Mouse (Mus musculus): ENCODE results near the gene Kcnj3. TPM values are rescaled to one million over a fixed set of nuclear protein-coding genes. Genes with fewer than 3 reads are reported as not detected.
"Not testable (repeated sequence)": the region's sequence is repeated elsewhere in the genome, so short reads cannot be mapped to it uniquely, and the experiment has no call there.

The Kcnj3 gene
- polyA plus RNA-seq, 1 experiment from 2014 or later, result 2.2 TPM

DNA sequence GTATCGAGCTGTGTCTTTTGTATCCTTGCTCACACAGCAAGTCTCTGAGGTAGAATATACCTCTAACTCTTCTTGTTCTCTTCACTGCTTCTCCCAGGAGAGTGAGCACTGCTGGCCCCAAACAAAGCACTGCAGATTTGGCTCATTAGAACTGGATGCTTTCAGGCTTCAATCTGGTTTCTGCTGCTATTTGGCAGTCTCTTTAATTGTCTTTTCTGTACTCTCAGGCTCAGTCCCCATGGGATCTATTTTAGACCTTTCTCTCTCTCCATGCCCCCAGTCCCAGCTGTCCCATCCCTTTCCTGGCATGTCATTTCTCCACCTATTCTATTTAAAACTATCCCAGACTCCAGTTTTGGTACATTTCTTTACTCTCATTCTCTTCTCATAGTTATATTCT, 15.0 kb downstream of the Kcnj3 start:
- WGBS, result 61% methylated on average over 1 of the region's 1 CpGs
- ATAC-seq (ENCODE audit: low FRiP score), result no peak
- no peaks in the 10 kb centered on the region for H3K9me3 ChIP-seq (replicated peaks)

DNA sequence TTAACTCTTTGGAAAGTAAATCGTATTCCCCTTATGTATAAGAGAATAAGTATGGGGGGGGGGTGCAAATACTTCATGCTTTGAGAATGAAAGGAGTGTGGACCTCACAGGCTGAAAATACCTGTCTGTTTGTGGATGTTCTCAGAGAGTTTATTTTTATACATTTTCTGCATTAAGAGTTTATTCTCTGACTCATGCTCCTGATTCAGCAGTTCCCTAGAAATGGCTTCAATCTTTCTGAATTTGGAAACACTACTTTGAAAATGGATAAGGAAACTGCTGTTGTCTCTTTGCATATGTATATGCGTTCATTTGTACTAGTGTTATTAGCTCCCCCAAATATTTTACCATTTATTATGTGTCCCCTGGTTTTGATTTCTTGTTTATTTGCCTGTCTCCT, 23.4 kb downstream of the Kcnj3 start:
- WGBS, result 91% methylated on average over 2 of the region's 2 CpGs
- H3K27me3 ChIP-seq, result no peaks in the 10 kb centered on the region
- H3K9me3 ChIP-seq (replicated peaks), result no peaks in the 10 kb centered on the region
- H3K27ac ChIP-seq, result no peak overlapping the region
- H3K9ac ChIP-seq, result no peak overlapping the region
- no peak overlapping the region for H3K4me2 ChIP-seq (replicated peaks)
- no peaks in the 10 kb centered on the region for H3K4me1 ChIP-seq
- no peak overlapping the region for H3K4me3 ChIP-seq
- no peaks in the 10 kb centered on the region for H3K36me3 ChIP-seq
- no peak for ATAC-seq (ENCODE audit: low FRiP score)

More for the DNA sequence above, 15.0 kb downstream of the Kcnj3 start:
- Histone ChIP-seq H3K9ac (no peak overlapping the region), H3K27me3 (no peaks in the 10 kb centered on the region), H3K36me3 (no peaks in the 10 kb centered on the region), H3K4me2 (replicated peaks) (no peak overlapping the region), H3K4me3 (no peak overlapping the region), H3K4me1 (no peaks in the 10 kb centered on the region), H3K27ac (no peak overlapping the region)

DNA sequence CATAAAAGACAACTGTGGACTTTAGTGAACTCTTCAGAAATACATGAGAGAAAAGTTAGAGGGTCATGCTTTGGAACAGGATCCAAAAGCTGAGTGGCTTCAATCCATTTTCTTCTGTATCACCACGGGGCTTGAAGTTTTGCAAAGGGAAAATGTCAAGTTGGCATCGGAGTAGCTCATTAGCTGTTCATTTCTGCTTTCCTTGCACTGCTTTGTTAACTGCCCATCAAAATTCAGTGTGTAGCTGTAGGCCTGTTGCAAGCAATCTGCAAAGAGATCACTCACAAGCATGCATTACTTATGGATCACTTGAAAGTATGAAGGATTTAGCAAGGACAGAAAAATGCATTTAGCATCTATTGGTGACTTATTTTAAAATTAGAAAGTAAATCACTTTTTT, 33.4 kb downstream of the Kcnj3 start:
- Histone ChIP-seq H3K4me2 (replicated peaks) (no peak overlapping the region), H3K27ac (no peak overlapping the region), H3K9me3 (replicated peaks) (no peaks in the 10 kb centered on the region), H3K9ac (no peak overlapping the region), H3K36me3 (no peaks in the 10 kb centered on the region), H3K27me3 (no peaks in the 10 kb centered on the region), H3K4me1 (no peaks in the 10 kb centered on the region), H3K4me3 (no peak overlapping the region)
- ATAC-seq (ENCODE audit: low FRiP score), result no peak
- WGBS, result 64% methylated on average over 2 of the region's 2 CpGs

DNA sequence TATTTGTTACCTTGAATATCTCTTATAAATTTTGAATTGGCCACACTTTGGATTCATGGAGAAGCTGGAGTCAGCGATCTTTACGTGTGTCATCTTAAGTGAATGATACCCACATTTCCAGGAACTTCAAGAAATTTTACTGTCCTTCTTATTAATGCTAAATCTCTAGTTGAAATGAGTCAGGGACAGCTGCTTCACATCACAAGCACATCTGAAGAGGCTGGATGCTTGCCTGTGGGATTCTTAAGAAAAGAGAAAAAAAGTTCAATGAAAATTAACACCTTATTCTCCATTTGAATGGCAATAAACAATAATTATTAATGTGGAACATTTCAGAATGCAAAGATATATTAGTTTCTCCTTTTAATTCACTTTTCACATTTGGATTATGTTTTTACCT, 34.2 kb downstream of the Kcnj3 start:
- H3K4me1 ChIP-seq, result no peaks in the 10 kb centered on the region
- WGBS, result 95% methylated on average over 2 of the region's 2 CpGs
- ATAC-seq (ENCODE audit: low FRiP score), result no peak

DNA sequence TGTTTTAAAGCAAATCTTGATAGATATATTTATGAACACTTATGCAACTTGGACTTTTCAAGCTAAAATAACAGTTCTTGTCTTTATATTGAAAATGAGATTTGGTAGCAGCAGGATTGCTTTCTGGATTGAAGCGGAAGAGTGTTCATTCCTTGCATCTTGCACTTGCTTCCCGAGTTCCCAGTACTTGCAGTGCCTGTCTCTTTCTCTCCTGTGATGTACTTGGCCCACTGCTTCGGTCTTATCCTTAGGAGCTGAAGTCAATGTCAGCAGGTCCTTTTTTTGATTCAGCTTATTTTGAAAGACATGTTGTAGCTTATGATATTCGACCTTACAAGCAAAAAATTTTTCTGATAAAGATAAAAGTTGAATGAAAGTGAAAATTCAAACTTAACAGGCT, 43.7 kb downstream of the Kcnj3 start:
- H3K27me3 ChIP-seq, result no peaks in the 10 kb centered on the region
- no peak overlapping the region for H3K4me2 ChIP-seq (replicated peaks)
- no peaks in the 10 kb centered on the region for H3K4me1 ChIP-seq
- no peak overlapping the region for H3K9ac ChIP-seq
- WGBS, result 81% methylated on average over 4 of the region's 4 CpGs
- no peak overlapping the region for H3K4me3 ChIP-seq
- no peaks in the 10 kb centered on the region for H3K9me3 ChIP-seq (replicated peaks)
- no peak overlapping the region for H3K27ac ChIP-seq
- ATAC-seq (ENCODE audit: low FRiP score), result no peak
- no peaks in the 10 kb centered on the region for H3K36me3 ChIP-seq

More for the DNA sequence above, 34.2 kb downstream of the Kcnj3 start:
- Histone ChIP-seq H3K4me3 (no peak overlapping the region), H3K9me3 (replicated peaks) (no peaks in the 10 kb centered on the region), H3K27ac (no peak overlapping the region), H3K4me2 (replicated peaks) (no peak overlapping the region), H3K9ac (no peak overlapping the region), H3K36me3 (no peaks in the 10 kb centered on the region), H3K27me3 (no peaks in the 10 kb centered on the region)

DNA sequence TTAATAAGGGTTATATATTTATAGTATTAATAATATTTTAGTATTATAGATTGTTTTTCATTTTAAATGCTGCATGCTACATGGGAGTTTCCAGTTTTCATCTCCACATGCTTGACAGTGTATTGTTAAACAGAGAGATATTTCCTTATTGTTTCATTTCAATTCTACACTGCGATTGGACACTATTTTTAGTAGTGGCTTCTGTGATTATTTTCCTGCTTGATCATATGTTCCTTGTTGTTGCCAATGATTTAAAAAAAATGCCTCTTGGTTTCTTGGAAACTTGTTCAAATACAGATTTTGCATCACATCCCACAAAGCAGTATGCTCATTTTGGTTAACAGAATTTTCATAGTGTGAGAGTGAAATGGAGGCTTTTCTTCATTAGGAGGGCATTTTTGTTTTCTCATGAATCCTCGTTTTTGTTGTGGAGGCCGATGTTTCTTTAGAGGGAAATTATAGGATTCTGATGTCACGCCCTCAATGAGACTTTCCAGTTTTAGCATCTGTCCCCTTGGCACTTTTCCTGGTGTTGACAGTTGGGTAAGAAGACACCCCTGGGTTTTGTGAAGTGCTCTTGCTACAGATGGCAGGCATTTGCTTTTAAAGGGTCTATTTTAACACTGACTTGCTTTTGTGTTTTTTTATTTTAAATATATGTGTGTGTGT, 44.3 kb downstream of the Kcnj3 start:
- H3K9ac ChIP-seq, result no peak overlapping the region
- no peaks in the 10 kb centered on the region for H3K27me3 ChIP-seq
- H3K9me3 ChIP-seq (replicated peaks), result no peaks in the 10 kb centered on the region
- H3K4me3 ChIP-seq, result no peak overlapping the region
- WGBS, result 76% methylated on average over 4 of the region's 4 CpGs
- no peaks in the 10 kb centered on the region for H3K36me3 ChIP-seq
- no peaks in the 10 kb centered on the region for H3K4me1 ChIP-seq
- no peak overlapping the region for H3K4me2 ChIP-seq (replicated peaks)
- no peak overlapping the region for H3K27ac ChIP-seq
- ATAC-seq (ENCODE audit: low FRiP score), result no peak

DNA sequence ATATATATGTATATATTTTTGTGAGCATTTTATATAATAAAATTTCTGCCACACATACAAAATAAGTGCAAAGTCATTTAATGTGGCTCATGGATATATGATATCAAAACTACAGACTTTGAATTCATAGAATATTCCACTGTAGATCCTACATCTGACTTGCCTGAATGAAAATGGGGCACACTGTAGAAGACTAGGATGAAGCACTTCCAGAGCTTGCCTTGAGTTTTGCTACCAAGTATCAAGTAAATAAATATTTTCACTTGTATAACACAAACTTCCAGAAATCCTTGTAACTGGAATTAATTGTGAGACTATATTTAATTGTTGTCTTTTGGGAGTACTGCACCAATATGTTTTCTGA, 44.8 kb downstream of the Kcnj3 start:
- Histone ChIP-seq H3K36me3 (no peaks in the 10 kb centered on the region), H3K27ac (no peak overlapping the region), H3K27me3 (no peaks in the 10 kb centered on the region), H3K9me3 (replicated peaks) (no peaks in the 10 kb centered on the region), H3K4me3 (no peak overlapping the region), H3K4me2 (replicated peaks) (no peak overlapping the region), H3K9ac (no peak overlapping the region), H3K4me1 (no peaks in the 10 kb centered on the region)
- ATAC-seq (ENCODE audit: low FRiP score), result no peak

DNA sequence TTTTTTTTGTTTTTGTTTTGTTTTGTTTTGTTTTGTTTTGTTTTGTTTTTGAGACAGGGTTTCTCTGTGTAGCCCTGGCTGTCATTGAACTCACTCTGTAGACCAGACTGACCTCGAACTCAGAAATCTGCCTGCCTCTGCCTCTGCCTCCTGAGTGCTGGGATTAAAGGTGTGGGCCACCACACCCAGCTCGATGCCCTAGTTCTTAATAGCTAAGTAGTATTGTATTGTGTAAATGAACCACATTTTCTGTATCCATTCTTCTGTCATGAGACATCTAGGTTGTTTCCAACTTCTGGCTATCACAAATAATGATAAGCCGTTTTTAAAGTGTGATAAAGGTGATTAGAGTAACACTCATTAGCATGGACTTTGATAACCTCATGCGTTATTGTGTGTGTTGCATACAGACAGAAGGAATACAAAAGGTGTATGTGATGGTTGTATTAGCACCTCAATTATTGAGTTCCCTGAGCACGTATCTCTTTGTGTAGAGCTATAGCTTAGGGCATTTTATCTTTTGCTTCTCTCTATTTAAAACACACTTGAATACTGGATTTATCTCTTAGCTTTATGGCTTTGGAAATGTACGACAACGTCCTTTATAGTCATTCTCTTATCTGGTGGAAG, 49.8 kb downstream of the Kcnj3 start:
- H3K27me3 ChIP-seq; H3K4me1 ChIP-seq; H3K9me3 ChIP-seq (replicated peaks); H3K27ac ChIP-seq; H3K4me3 ChIP-seq; H3K36me3 ChIP-seq; H3K9ac ChIP-seq; ATAC-seq (ENCODE audit: low FRiP score); H3K4me2 ChIP-seq (replicated peaks): not testable (repeated sequence)
- WGBS, result 89% methylated on average over 7 of the region's 7 CpGs

DNA sequence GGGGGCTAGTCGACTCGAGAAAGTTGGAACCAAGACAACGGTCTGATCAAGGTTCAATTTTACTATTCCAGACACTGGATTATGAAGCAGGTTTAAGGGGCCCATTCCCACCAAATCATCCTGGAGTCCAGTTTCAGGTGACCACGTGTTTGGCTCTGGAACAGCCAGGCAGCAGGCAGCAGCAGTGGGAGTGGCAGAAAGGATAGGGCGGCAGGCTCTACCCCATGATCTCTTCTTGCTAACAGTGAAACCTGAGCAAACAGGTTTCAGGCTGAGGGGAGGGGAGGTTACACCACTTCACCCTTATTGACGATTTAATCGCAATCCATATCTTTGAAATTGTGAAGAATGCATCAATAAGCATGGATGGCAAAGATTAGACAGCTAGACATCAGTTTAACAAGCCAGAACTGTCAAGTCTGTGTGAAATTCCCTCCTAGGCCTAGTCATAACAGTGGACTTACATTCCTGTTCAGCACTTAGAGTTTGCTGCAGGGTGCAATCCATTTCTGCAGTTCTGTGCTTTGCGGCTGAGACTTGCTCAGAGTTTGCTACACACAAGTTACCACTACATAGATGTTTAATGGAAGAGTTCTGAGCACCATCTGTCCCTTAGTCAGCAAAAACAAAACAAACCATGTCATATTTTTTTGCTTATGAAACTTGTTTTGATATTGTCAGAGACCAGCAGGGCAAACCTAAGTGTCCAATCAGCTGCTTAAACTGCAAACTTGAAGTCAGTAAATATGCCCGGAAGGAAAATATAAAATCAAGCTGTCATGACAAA, 67.8 kb downstream of the Kcnj3 start:
- H3K27me3 ChIP-seq, result no peaks in the 10 kb centered on the region
- WGBS, result 74% methylated on average over 9 of the region's 9 CpGs
- no peaks in the 10 kb centered on the region for H3K4me1 ChIP-seq
- no peak overlapping the region for H3K4me3 ChIP-seq
- no peaks in the 10 kb centered on the region for H3K9me3 ChIP-seq (replicated peaks)
- H3K4me2 ChIP-seq (replicated peaks), result no peak overlapping the region
- no peak overlapping the region for H3K27ac ChIP-seq
- H3K36me3 ChIP-seq, result no peaks in the 10 kb centered on the region
- H3K9ac ChIP-seq, result no peak overlapping the region
- no peak for ATAC-seq (ENCODE audit: low FRiP score)

DNA sequence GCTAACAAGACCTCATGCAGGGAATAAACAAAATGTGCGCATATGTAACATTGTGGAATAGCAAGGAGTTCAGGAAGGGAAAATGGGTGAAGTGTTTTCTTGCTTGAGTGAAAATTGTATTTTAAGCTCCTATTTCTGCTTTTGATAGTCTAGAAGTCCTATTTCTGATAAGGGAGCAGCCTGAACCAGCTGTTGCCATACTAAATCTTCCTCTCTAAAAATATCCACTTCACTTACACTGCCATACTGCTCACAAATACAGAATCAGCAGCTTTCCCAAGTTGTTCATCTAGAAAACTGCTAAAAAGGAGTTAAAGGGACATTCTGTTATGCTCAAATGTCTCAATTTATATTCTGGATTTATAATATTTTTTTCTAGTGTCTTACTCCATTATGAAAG, 69.9 kb downstream of the Kcnj3 start:
- Histone ChIP-seq H3K36me3 (no peaks in the 10 kb centered on the region), H3K4me1 (no peaks in the 10 kb centered on the region), H3K9ac (no peak overlapping the region), H3K4me3 (no peak overlapping the region), H3K4me2 (replicated peaks) (no peak overlapping the region), H3K9me3 (replicated peaks) (no peaks in the 10 kb centered on the region), H3K27ac (no peak overlapping the region), H3K27me3 (no peaks in the 10 kb centered on the region)
- 100% methylated on average over 1 of the region's 1 CpGs for WGBS
- no peak for ATAC-seq (ENCODE audit: low FRiP score)

DNA sequence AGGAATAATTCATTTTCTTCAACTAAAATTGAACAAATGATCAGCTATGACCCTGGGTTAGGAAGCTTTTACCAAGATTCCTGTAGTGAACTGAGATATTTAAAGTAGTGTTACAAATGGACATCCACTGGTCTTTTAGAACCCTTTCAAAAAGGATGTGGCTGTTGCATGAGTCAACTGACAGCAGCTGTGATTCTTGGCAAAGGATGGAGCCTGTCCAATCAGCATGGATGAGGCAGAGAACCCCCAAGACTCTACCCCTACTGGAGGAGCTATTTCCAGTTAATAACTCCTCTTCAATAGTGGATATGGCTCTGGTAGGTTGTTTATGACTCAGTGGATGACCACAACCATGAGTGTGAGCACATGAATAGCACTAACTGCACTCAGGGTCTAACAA, 81.5 kb downstream of the Kcnj3 start:
- H3K4me3 ChIP-seq, result no peak overlapping the region
- no peak overlapping the region for H3K9ac ChIP-seq
- H3K4me1 ChIP-seq, result no peaks in the 10 kb centered on the region
- ATAC-seq (ENCODE audit: low FRiP score), result no peak
- no peaks in the 10 kb centered on the region for H3K36me3 ChIP-seq
- no peaks in the 10 kb centered on the region for H3K27me3 ChIP-seq
- no peak overlapping the region for H3K27ac ChIP-seq
- no peaks in the 10 kb centered on the region for H3K9me3 ChIP-seq (replicated peaks)
- no peak overlapping the region for H3K4me2 ChIP-seq (replicated peaks)

DNA sequence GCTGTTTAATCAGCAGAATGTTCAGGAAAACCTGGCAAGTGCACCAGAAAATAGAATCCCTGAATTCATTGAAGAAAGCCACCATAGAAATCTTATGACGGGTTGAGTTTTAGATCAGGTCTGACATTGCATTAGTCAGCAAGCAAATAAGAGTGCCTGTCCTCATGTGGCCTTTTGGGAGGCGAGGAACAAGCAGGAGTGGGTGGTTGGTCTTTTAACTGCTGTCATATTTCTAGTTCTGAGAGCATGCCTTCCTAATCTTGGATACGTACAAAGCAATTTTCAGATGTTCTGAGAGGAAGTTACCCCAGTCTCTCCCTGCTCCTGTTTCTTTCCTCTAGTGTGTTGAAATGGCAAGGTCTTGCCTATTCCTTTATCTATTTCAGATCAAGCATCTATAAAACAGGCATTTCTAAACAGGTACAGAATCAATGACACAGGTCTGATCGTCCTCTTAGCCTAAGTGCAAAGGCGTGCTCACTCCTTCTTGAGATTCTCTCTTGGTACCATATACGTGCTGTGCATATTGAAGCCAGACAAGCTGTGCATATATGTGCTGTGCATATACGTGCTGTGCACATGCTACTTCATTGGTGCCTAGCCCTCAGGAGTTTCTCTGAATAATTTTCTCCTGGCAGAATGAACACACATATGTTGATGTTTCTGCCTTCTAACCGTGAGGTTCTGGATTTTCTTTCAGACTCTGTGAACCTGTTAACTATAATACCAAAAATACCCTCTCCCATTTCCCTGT, 97.1 kb downstream of the Kcnj3 start:
- ATAC-seq (ENCODE audit: low FRiP score), result no peak
- Histone ChIP-seq H3K9ac (no peak overlapping the region), H3K27ac (no peak overlapping the region), H3K9me3 (replicated peaks) (no peaks in the 10 kb centered on the region), H3K4me3 (no peak overlapping the region), H3K27me3 (no peaks in the 10 kb centered on the region), H3K4me1 (no peaks in the 10 kb centered on the region), H3K4me2 (replicated peaks) (no peak overlapping the region), H3K36me3 (no peaks in the 10 kb centered on the region)
- WGBS, result 87% methylated on average over 8 of the region's 8 CpGs
